Mouse (Mus musculus): ENCODE measurements around the gene Gm9195.

Gm9195 gene

DNA sequence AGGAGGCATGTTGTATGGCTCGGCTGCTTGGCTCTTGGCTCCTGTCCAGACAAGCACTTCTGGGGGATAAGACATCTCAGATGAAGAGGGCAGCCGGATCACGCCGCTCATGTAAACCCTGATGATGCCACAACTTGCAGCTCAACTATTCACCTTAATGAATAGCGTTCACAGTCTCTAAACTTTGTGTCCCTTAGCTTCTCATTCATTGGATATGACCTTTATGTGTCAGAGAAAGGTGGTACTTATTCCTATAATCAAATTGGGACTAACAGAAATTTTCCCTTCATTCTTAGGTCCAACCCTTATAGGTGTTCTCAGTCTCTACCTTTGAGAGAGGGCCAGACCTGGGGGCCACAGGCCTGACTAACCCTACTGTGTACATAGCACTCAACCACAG lies at the start of gene Gm9195:
Gm9195 (minus strand) TSS at position 101 of the 400 bp plus-strand sequence.
- no peak for DNase-seq (ENCODE audit: low read depth)

DNA sequence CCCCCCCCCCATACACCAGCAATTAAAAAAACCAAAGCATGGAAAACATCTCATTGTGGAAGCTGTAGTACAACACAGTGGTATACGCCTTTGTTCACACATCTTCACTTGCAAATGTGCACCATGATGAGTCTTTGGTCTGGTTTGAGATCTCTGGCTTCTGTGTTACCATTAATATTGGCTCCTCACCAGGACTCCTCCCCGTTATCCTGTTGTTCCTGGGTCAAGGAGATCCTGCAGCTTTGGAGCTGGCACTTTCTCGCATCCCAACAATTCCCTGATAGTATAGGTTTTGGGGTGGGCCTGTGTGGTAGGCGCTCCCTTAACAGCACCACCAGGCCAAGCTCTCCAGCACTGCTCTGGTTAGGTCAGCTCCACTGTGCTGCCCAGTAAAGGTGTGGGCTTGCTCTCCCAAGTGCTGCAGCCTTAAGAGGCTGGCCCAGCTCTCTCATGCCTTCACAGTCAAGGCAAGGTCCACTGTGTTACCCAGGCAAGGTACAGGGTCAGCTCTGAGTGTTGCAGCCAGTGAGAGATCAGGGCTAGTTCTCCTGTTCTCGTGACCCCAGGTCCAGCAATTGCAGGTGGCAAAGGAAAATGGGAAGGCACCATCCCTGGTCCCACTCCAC lies 44.9 kb upstream of the Gm9195 start:
- DNase-seq (ENCODE audit: low read depth) = no peak

DNA sequence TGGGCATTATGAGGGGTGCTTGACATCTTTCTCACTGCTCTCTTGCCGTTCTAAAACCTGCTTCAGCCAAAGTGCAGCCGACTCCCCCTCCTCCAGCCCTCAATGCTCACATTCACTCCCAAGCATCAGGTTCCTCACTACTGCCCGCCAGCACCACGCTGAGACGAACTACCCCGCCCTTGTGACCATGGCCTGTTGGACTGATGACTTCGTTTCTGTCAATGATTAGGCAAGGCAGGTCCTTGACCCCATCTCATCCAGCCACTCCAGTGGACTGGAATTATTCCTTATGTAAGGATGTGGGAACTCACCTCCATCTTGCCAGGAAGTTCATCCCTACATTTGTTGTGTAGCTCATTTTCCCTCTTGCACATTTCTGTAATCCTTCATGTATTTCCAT lies 42.2 kb upstream of the Gm9195 start:
- no peak for DNase-seq (ENCODE audit: low read depth)

DNA sequence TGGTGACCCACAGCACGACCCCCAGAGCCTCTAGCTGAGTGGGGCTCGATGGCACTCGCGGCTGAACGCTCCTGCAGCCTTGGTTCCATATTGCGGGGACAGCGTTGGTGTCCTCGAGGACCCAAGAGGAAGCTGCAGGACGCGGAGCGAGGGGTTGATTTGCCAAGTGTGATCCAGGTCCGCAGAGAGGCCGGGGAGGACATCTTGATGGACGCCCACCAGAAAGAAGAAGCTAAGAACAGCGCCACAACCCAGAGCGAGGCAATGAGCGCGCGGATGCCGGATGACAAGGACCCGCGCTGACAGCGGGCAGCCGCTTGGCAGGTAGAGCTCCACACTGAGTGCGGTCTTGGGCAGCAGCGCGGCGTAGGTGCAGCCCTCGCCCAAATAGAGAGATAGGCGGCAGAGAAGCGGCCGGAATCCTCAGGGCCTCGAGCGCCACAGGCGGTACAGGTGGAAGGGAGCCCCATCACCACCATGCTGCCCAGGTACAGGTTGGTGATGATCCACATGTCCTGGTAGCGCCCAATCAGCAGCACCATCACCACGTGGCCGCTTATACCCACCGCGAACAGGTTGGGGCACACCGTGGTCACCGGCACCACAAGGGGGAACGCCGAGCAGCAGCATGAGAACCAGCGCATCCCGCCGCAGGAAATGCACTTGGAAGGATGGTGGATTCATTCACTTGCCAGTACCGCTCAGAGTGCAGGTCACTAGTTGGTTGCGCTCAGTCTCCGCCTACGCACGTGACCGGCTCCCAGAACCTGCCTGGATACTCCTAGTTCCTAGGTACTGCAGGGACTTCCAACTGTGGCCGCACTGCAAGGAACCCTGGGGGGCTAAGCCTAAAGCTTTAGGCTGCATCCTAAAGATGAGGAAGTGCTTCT lies 40.6 kb upstream of the Gm9195 start:
- DNase-seq (ENCODE audit: low read depth) = no peak

DNA sequence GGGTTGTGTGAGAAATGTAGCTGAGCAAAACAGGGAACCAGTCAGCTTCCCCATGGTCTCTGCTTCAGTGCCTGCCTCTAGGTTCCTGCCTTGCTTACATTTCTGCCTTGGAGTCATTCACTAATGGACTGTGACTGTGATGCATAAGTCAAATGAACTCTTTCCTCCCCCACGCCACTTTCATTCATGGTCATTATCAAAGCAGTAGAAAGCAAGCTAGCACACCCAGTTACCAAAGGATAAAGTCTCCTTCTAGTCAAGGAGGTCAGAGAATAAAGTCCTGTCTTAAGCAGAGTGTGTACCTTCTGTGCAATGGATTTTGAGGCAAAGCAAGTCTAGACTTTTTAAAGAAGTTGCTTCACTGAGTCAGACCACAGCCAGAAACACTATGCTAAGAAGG lies 35.5 kb upstream of the Gm9195 start:
- DNase-seq (ENCODE audit: low read depth) = no peak

DNA sequence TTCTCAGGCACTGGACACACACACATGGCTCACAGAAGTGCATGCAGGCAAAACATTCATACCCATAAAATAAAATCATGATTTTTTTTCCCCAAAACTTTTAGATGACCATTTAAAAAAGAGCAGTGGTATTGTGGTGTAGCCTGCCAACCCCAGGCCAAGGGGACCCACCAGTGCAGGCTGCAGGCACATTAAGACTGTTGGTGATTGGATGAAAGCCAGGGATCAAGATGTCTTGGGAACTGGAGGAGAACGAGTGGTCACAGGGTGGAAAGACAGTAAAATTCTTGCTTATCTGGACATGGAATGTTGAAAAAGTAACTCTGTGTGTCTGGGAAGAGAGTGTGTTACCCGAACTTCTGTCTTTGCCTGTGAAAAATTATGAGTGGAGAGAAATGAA lies 27.9 kb upstream of the Gm9195 start:
- no peak for DNase-seq (ENCODE audit: low read depth)

DNA sequence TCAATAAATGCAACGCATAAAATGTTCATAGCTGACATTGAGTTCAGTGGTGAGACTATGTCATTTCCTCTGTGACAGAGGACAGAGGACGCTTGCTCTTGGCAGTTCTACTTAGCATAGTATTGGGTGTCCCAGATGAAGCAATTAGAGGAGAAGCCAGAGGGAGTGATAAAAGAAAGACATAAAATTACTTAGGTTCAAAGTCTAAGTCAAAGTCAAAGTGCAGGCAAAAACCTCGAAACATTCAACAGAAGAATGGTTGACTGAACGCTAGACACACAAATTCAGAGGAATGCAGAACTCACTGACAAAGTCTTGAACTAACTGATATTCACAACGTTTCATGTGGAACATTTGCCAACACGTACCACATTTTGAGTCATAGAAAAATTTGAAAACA lies 27.1 kb upstream of the Gm9195 start:
- DNase-seq (ENCODE audit: low read depth) = no peak

DNA sequence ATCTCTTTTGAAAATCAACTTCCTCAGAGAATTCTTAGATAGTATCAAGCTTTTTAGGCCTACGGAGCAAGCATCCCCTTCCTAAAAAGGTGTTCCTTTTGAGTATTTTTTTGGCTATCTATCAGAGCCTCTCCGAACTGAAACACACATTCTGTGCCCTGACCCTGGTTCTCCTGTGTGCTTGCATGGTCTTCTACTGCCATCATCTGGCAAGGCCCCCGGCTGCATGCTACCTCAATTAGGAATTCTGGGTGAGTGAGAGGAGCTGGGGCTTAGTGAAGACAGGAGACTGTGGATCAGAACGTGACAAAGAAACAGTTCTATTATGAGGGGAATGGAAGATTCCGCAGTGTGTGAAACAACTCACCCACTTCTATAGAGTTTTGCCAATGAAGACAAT lies 24.7 kb upstream of the Gm9195 start:
- DNase-seq (ENCODE audit: low read depth) = peak; percentile 29

DNA sequence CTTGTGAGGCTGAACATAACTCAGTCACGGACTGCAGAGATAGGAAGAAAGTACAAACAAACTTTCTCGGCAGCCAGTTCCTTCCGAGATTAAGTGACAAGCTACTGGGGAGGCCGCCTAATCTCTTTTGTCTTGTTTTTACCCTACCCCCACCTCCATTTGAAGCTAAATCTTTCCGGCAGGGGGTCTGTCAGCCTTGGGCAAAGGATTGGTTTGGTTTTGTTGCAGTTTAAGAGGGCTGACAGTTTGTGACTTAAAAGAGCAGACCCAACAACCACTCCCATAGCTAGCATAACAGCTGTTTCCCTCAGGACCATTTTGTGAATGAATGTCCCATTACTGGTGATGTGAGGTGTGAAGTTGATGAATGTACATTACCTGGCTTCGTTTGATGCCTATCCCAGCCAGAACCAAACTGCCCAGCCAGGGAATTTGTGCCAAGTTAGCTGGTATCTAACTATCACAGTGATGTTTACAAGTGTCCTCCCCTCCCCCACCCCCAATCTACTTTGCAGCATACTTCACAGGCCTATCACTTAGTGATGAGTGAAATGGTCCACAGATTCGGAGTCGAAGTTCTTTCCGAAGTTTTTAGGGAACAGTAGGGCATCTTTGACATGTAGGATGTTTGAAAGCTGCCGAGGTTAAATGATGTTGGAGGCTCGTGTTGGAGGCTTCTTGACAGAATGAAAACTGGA lies 15.2 kb upstream of the Gm9195 start:
- no peak for DNase-seq (ENCODE audit: low read depth)

DNA sequence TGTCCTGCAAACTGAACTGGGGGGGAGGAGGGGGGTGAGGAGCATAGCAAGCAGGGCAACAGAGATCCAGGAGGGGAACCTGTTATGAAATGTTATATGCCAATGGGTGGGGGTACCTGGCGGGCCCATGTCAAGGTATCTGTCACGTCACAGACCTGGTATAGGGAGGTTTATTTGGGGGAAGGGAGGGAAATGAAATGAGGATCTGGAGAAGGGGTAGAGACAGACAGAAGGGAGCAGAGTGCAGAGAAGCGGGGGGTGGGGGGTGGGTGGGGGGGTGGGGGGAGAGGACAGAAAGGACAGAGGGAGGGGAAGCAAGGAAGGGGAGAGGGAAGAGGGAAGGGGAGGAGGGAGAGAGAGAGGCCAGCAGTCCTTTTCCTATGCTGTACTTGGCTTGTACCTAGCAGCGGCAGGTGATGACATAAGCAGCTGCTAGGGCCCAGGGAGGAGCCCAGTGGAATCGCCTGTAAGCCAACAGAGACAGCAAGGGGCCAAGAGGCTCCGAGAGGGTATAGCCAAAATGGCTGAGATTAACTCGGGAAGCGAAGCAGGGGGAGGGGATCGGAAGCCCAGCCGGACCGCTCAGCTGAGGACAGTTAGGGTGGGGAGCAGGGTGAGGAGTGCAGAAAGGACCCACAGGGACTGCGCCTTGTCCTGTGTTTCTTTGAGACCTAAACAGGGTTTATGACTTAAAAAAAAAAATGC lies 14.5 kb upstream of the Gm9195 start:
- no peak for DNase-seq (ENCODE audit: low read depth)

DNA sequence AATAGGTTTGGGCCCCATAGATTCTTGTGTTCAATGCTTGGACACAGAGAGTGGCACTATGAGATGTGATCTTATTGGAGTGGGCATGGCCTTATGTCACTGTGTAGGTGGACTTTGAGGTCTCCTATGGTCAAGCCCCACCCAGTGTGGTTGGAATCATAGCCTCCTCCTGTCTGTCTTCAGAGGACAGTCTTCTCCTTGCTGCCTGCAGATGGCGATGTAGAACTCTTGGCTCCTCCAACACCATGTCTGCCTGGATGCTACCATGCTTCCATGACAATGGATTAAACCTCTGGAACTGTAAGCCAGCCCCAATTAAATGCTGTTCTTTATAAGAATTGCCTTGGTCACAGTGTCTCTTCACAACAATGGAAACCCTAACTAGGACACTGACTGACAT lies 13.3 kb upstream of the Gm9195 start:
- peak; percentile 35 for DNase-seq (ENCODE audit: low read depth)

DNA sequence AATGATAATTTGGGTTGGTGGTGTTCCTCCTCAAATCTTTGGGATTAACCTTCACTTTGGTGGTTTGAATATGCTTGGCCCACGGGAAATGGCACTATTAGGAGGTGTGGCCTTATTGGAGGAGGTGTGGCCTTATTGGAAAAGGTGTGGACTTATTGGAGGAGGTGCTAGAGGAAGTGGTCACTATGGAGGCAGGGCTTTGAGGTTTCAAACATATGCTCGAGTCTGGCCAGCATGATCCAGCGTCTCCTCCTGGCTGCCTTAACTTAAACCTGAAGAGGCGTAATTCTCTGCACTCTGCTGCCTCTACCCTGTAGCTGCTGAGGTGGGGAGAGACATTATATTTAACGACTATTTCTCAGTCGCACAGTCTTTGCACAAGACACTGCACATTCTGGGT lies 11.6 kb upstream of the Gm9195 start:
- DNase-seq (ENCODE audit: low read depth) = peak; percentile 56

DNA sequence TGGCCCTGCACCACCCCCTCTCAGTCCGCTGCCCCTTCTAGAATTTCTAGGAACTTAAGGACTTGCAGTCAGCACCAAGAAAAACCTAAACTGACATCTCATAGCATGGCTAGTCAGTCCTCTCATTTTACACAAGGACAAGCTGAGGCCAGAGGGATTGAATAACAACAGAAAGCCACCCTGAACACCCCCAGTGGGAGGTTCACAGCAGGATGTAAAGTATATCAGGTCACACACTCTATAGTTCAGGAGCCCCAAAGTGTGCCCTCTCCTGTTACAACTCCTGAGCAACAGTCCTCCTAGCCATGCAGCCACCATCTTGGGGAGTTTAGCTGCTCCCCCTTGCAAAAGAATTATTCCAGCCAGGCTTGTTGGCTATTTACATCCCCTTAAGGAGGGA lies 2.1 kb upstream of the Gm9195 start:
- DNase-seq (ENCODE audit: low read depth) = no peak

DNA sequence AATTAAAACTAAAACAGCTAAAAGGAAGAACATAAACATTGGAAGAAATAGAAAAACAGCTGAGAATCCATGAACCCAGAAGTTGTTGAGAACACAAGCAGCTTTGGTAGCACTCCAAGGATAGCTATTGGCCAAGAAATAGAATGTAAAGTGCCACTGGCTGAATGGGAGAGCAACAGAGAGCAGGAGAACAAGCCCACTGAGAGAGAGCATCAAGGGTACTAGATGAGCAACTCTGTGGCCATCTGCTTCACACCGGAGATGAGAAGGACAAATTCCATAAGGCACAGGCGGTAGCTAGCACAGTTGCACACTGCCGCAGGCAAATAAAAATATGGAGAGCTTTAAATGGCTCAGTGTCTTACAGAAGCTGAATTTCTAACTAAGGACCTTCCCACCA lies 1.3 kb downstream of the Gm9195 start:
- DNase-seq (ENCODE audit: low read depth) = no peak

DNA sequence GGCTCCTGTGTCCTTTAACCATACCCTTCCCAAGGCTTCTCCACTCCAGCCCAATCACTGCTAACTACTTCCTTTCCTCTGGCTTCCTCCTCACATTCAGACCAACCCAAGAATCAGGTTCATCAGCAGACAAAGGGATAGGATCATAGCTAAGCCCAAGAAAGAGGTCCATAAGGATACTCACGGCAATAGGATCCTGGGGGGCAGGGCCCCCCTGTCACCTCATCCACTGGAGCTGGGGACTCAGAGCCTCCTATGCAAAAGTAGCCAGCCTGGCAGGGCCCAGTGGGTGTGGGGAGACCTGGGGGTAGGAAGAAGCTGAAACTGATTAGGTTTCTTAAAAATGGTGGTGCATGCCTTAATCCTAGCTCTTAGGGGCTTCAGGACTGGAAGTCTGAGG lies 17.1 kb downstream of the Gm9195 start:
- DNase-seq (ENCODE audit: low read depth) = no peak

DNA sequence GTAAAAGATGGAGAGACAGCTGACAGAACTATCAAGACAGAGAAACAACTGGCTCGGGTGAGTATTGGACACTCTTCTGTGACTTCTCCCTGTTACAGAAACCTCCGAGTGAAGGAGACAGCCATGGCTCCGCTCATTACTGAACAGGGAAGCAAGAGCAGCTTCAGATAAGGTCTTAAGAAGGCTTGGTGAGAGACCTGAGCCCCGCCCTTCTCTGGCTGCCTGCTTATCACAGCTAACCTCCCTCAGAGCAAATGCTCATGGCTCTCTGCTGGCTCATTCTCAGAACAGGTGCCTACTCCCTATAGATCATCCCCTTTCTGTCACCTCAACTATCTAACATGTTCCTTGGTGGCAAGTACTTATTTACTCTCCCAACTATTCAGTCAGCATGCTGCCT lies 23.2 kb downstream of the Gm9195 start:
- no peak for DNase-seq (ENCODE audit: low read depth)

DNA sequence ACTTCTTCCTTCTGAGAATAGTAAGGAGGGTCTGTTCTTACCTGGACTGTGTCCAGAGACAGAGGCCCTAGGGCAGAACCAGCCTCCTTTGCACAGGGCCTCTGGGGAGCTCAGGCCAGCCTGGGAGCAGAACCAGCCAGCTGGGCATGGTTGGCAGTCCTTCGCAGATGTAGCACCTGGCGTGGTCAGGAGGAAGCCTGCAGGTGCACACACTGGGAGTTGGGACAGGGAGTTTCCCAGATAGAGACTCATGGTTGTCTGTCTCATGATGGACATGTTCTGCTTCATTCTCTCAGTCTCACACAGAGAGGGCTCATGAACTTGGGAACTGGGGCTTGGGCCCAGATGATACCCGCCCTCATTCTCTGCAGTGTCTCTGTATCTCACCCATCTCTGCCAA lies 25.3 kb downstream of the Gm9195 start:
- no peak for DNase-seq (ENCODE audit: low read depth)

DNA sequence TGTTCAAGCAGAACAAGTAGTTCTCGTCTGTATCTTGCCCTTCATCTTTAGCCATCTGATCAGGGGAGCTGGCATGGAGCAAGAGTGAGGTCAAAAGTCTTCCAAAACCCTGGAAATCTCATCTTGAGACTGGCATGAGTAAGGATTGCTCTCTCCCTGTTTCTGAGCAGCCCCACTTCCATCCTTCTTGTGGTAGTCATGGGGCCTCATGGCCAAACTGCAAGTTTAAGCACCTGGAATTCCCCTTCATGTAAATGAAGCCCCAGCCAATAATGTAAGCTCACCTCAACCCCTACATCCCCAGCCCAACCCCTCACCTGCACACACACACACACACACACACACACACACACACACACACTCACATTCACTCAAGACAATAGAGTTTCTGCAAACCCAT lies 30.0 kb downstream of the Gm9195 start:
- no peak for DNase-seq (ENCODE audit: low read depth)

DNA sequence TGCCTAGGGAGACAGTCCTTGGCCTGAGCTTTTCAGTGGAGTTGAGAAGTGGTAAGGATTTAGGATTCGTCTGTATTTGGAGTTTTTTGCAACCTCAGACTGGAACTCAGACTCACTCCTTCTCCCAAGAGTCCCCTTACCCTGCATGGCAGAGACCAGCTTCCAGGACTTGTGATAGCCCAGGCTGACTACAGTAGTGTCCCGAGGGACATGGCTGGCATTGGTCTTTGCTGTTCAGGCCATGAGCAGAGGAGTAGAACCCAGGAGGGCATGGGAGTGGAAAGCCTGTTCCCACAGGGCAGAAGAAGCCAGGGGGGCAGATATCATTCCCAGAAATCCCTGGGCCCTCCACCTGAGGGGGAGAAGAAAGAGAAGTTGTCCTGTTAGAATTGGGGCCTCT lies 31.3 kb downstream of the Gm9195 start:
- DNase-seq (ENCODE audit: low read depth) = no peak

DNA sequence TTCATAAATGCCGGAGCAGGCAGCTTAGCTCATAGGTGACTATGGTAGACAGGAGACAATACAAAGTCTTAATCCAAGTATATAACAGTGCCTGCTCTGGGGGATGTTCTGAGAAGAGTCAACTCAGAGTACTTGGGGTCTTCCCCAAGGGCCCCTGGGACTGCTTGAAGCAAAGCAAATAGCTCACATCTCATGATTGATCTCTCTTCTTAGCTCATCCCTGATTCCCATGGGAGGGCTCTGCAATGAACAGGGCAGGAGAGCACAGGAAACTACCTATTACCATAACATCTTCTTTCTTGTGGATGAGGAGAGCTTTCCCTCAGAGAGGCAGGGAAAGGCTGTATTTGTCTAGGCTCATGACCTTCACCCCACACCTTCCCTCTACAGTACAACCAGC lies 32.7 kb downstream of the Gm9195 start:
- DNase-seq (ENCODE audit: low read depth) = no peak

DNA sequence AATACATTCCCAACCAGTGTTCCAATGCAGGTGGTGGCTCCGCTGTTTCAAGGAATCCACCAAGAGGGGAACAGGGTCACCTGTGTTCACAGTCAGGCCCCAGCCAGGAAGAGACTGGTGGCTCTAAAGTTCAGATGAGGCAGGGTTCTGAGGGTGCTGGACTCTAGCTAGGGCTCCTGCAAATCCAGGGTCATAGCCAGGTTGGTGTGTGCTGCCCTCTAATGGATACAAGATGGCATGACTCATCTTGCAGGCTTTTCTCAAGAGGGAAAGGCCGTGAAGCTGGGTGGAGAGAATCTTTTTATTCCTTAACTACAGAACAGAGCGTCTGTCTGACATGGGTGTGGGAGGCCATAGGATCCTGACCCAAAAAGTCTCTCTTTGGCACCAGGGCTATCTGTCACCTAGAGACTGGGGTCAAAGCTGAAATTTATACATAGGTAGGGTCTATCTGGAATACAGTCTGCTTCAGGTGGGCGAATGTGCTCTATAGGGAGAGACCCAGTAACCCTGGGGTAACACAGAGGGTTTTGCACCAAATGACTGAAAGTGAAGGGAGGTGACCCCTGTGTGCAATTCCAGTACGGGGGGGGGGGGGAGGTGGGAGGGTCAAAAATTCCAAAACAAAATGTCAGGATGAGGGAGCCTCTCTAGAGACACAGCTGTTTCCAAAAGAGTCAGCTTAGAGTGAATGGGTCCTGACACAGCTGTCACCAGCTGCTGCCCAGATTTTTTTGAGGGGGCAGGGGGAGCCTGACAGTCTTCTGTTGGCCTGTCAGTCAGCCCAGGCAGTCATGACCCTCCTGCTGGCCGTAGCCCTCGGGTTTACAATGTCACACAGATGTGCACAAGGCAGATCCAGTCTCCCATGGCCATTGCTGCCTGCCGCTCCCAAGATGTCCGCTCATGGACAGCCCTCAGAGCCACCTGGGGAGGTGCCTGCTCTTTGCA lies 44.2 kb downstream of the Gm9195 start:
- DNase-seq (ENCODE audit: low read depth) = peak; percentile 66
